ENCODE assay signal across 40 mouse cellular contexts in the genomic region with DNA sequence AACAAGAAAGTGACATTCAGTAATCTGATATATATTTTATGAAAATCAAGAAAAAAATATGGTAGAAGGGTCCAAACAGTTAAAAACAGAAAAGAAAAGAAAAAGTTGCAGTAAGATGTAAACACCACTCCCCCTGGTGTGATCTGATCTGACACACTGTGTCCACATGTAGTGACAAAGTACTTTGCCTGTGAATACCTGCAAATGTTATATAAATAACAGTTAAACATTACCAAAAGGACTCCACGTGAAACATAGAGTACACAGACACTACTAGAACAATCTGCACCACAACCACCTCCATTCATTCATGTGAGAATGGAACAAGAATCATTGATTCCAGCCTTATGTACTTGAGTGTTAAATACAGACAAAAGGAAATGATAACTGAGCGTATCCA. TPM values are rescaled to one million over a fixed set of nuclear protein-coding genes. Genes with fewer than 3 reads are reported as not detected.
"Had no signal": no experiment of that assay in that cellular context is flagged by ENCODE, and none has a peak within 500 bp of the region (broad histone marks: within the 10 kb centered on the region; RNA-seq: fewer than 3 reads in every experiment).

No protein-coding gene starts in this region.

- H3K4me3 ChIP-seq: gastrocnemius, adult 2 months; heart, adult 2 months; heart, embryonic 13.5 days; heart, embryonic 15.5 days; hindbrain, embryonic 13.5 days; hindbrain, embryonic 15.5 days; limb, embryonic 13.5 days; limb, embryonic 15.5 days had no signal

- H3K4me2 ChIP-seq: heart, embryonic 11.5 days; heart, embryonic 13.5 days; heart, embryonic 15.5 days; hindbrain, embryonic 13.5 days; hindbrain, embryonic 15.5 days; limb, embryonic 13.5 days; limb, embryonic 15.5 days had no signal

- ATAC-seq: forebrain, embryonic 16.5 days; hindbrain, postnatal 0 days; intestine, embryonic 16.5 days had no signal

- H3K4me1 ChIP-seq: heart, embryonic 13.5 days; heart, embryonic 15.5 days; hindbrain, embryonic 13.5 days; hindbrain, embryonic 15.5 days; limb, embryonic 13.5 days; limb, embryonic 15.5 days had no signal

- H3K27me3 ChIP-seq: heart, embryonic 13.5 days; heart, embryonic 15.5 days; hindbrain, embryonic 13.5 days; hindbrain, embryonic 15.5 days; limb, embryonic 13.5 days; limb, embryonic 15.5 days had no signal

- H3K9me3 ChIP-seq: heart, embryonic 13.5 days; heart, embryonic 15.5 days; hindbrain, embryonic 13.5 days; hindbrain, embryonic 15.5 days; limb, embryonic 13.5 days; limb, embryonic 15.5 days had no signal

- H3K9ac ChIP-seq: heart, embryonic 13.5 days; heart, embryonic 15.5 days; hindbrain, embryonic 13.5 days; hindbrain, embryonic 15.5 days; limb, embryonic 13.5 days; limb, embryonic 15.5 days had no signal

- DNase-seq: gastrocnemius, adult 2 months; gastrocnemius, postnatal 10 days; gastrocnemius, postnatal 25 days; heart, adult 11 months; heart, adult 2 months; heart, postnatal 14 days; heart, postnatal 36 days; kidney, adult 11 months; kidney, adult 2 months; kidney, postnatal 14 days; layer of hippocampus, adult 9-11 months; layer of hippocampus, postnatal 36 days; left cerebral cortex, postnatal 4 days had no signal

- H3K36me3 ChIP-seq: heart, embryonic 13.5 days; heart, embryonic 15.5 days; hindbrain, embryonic 13.5 days; hindbrain, embryonic 15.5 days; limb, embryonic 13.5 days; limb, embryonic 15.5 days had no signal

- H3K27ac ChIP-seq: gastrocnemius, adult 2 months; heart, adult 2 months; heart, embryonic 13.5 days; heart, embryonic 15.5 days; hindbrain, embryonic 13.5 days; hindbrain, embryonic 15.5 days; hindbrain, postnatal 0 days; limb, embryonic 13.5 days; limb, embryonic 15.5 days had no signal

RNA-seq across cellular contexts. Expression of a gene that starts 8.5 kb away (rescaled TPM):
- total RNA-seq: gastrocnemius, adult 2 months; gastrocnemius, postnatal 10 days; gastrocnemius, postnatal 25 days; heart, adult 2 months; heart, postnatal 14 days; heart, postnatal 36 days; hematopoietic stem cell, adult 5-6 weeks; hindbrain, postnatal 0 days; layer of hippocampus, adult 18-20 months; layer of hippocampus, adult 8-10 months; layer of hippocampus, postnatal 14 days; layer of hippocampus, postnatal 36 days; left cerebral cortex, adult 18-20 months; left cerebral cortex, adult 8-10 months; left cerebral cortex, postnatal 10 days; left cerebral cortex, postnatal 25 days; left cerebral cortex, postnatal 4 days had no signal
- polyA plus RNA-seq: forebrain, embryonic 16.5 days; frontal cortex, adult 2 months; gonadal fat pad, adult 2 months; heart, adult 2 months; heart, embryonic 11.5 days; heart, embryonic 13.5 days; heart, embryonic 15.5 days; heart, postnatal 0 days; hindbrain, embryonic 11.5 days; hindbrain, embryonic 13.5 days; hindbrain, embryonic 15.5 days; intestine, embryonic 14.5 days; intestine, embryonic 16.5 days; kidney, adult 2 months; kidney, embryonic 14.5 days; kidney, embryonic 16.5 days; large intestine, adult 2 months; limb, embryonic 11.5 days; limb, embryonic 13.5 days; limb, embryonic 15.5 days had no signal

RNA-seq across cellular contexts. Expression of a gene that starts 38.9 kb away (rescaled TPM):
- total RNA-seq: gastrocnemius, adult 2 months; gastrocnemius, postnatal 10 days; gastrocnemius, postnatal 25 days; heart, adult 2 months; heart, postnatal 36 days; hematopoietic stem cell, adult 5-6 weeks had no signal
- polyA plus RNA-seq: heart, embryonic 11.5 days; heart, embryonic 13.5 days; heart, postnatal 0 days; intestine, embryonic 14.5 days; kidney, embryonic 14.5 days; large intestine, adult 2 months; limb, embryonic 11.5 days; limb, embryonic 13.5 days; limb, embryonic 15.5 days had no signal
